Mouse (Mus musculus) ES-Bruce4 (cell line): ENCODE measurements around the gene Fermt3. TPM values are rescaled to one million over a fixed set of nuclear protein-coding genes. Genes with fewer than 3 reads are reported as not detected.

Experiments used
- H3K27ac ChIP-seq: 2 replicates; pipeline ENCODE4 v1.5.1; 2012; ENCODE audit warnings: low read length, inconsistent platforms; ENCODE audit not compliant: insufficient read depth
- H3K27me3 ChIP-seq: 2 replicates; pipeline ENCODE4 v1.6.1; 2012; ENCODE audit warnings: mild to moderate bottlenecking, low read length, inconsistent platforms; ENCODE audit not compliant: control insufficient read depth, poor library complexity, insufficient read depth, severe bottlenecking
- H3K36me3 ChIP-seq: 2 replicates; pipeline ENCODE4 v1.6.1; 2012; ENCODE audit warnings: inconsistent platforms, mild to moderate bottlenecking, low read length, moderate library complexity; ENCODE audit not compliant: control insufficient read depth, poor library complexity, insufficient read depth, severe bottlenecking
- H3K4me1 ChIP-seq: one replicate; pipeline ENCODE4 v1.8.1; 2011; ENCODE audit warnings: low read length; ENCODE audit not compliant: control insufficient read depth, insufficient read depth
- H3K4me3 ChIP-seq: 2 replicates; pipeline ENCODE4 v1.5.1; 2011; ENCODE audit warnings: low read depth, mild to moderate bottlenecking, low read length
- H3K9ac ChIP-seq: 2 replicates; pipeline ENCODE4 v1.6.1; 2012; ENCODE audit warnings: low read depth, mild to moderate bottlenecking, inconsistent platforms; ENCODE audit not compliant: poor library complexity, severe bottlenecking
- H3K9me3 ChIP-seq: replicated peaks from 2 replicates; pipeline ENCODE4 v1.6.1; 2012; ENCODE audit warnings: mild to moderate bottlenecking, low read length, inconsistent platforms; ENCODE audit not compliant: control insufficient read depth, poor library complexity, insufficient read depth, severe bottlenecking
- CTCF ChIP-seq: IDR thresholded peaks from one replicate; pipeline ENCODE4 v1.8.1; 2011; ENCODE audit warnings: low read depth, low read length
- EP300 ChIP-seq: IDR thresholded peaks from 2 replicates; pipeline ENCODE4 v1.6.1; 2011; ENCODE audit warnings: low read depth, low read length; ENCODE audit not compliant: insufficient read depth
- POLR2A ChIP-seq: IDR thresholded peaks from one replicate; pipeline ENCODE4 v1.8.1; 2011; ENCODE audit warnings: low read length; ENCODE audit not compliant: insufficient read depth
- polyA plus RNA-seq: library from polyadenylated mRNA; stranded (reverse); fragments of >200 nt; gene quantifications from 2 replicates; pipeline ENCODE4 v1.2.4, GENCODE M21; 2011; ENCODE audit warnings: low read depth; ENCODE audit not compliant: missing spikeins, insufficient read depth, insufficient read length

The Fermt3 gene
- polyA plus RNA-seq, 1 experiment, result 1.0 TPM

- no peaks in the 10 kb centered on the region for H3K27me3 ChIP-seq
- H3K27ac ChIP-seq, result no peak overlapping the region
- no peak overlapping the region for H3K4me3 ChIP-seq
- peaks cover 26% of the 10 kb centered on the region for H3K36me3 ChIP-seq
- no peak overlapping the region for H3K9ac ChIP-seq
- H3K4me1 ChIP-seq, result no peaks in the 10 kb centered on the region
- no peak for TF ChIP-seq EP300
- TF ChIP-seq POLR2A, result no peak
- no peaks in the 10 kb centered on the region for H3K9me3 ChIP-seq
These were observed 37.8 kb downstream of the Fermt3 start for GRCm38 (mm10) chr19:6981465-6981864.

GRCm38 (mm10) chr19:6980381-6981093 is 38.7 kb downstream of the Fermt3 start, which contains the start of gene Fkbp2:
Fkbp2 (minus strand) TSS chr19:6980501.
- Histone ChIP-seq H3K4me1 (no peaks in the 10 kb centered on the region), H3K36me3 (peaks cover 26% of the 10 kb centered on the region)

GRCm38 (mm10) chr19:6979486-6980380 is 39.5 kb downstream of the Fermt3 start:
- Histone ChIP-seq H3K4me3 (peak overlapping the region; percentile 65), H3K27me3 (no peaks in the 10 kb centered on the region), H3K9ac (peak overlapping the region; percentile 59), H3K4me1 (no peaks in the 10 kb centered on the region), H3K27ac (no peak overlapping the region), H3K9me3 (no peaks in the 10 kb centered on the region), H3K36me3 (peaks cover 24% of the 10 kb centered on the region)
- peak; percentile 52 for TF ChIP-seq CTCF
- no peak for TF ChIP-seq EP300

More at GRCm38 (mm10) chr19:6980381-6981093, 38.7 kb downstream of the Fermt3 start, which contains the start of gene Fkbp2:
- H3K27me3 ChIP-seq, result no peaks in the 10 kb centered on the region
- H3K4me3 ChIP-seq, result peak within 1 kb of the TSS; percentile 85
- no peak for TF ChIP-seq POLR2A
- TF ChIP-seq EP300, result no peak
- no peak for TF ChIP-seq CTCF
- H3K9ac ChIP-seq, result peak within 1 kb of the TSS; percentile 59
- peak within 1 kb of the TSS; percentile 12; the same call in 1 of the 2 replicates for H3K27ac ChIP-seq
- H3K9me3 ChIP-seq, result no peaks in the 10 kb centered on the region

GRCm38 (mm10) chr19:6979001-6979479 is 40.2 kb downstream of the Fermt3 start:
- Histone ChIP-seq H3K4me1 (no peaks in the 10 kb centered on the region), H3K9ac (peak overlapping the region; percentile 47), H3K27ac (no peak overlapping the region), H3K27me3 (no peaks in the 10 kb centered on the region), H3K4me3 (peak overlapping the region; percentile 64), H3K9me3 (no peaks in the 10 kb centered on the region), H3K36me3 (peaks cover 23% of the 10 kb centered on the region)
- TF ChIP-seq EP300 (no peak), POLR2A (no peak), CTCF (no peak)

GRCm38 (mm10) chr19:6978639-6978974 is 40.7 kb downstream of the Fermt3 start:
- no peaks in the 10 kb centered on the region for H3K9me3 ChIP-seq
- peak overlapping the region; percentile 47; the same call in 1 of the 2 replicates for H3K9ac ChIP-seq
- TF ChIP-seq CTCF, result no peak
- TF ChIP-seq EP300, result no peak
- no peak for TF ChIP-seq POLR2A
- H3K36me3 ChIP-seq, result peaks cover 23% of the 10 kb centered on the region
- H3K27ac ChIP-seq, result no peak overlapping the region
- no peaks in the 10 kb centered on the region for H3K4me1 ChIP-seq
- H3K27me3 ChIP-seq, result no peaks in the 10 kb centered on the region
- peak overlapping the region; percentile 64 for H3K4me3 ChIP-seq
